Mouse (Mus musculus) spleen, adult 2 months (tissue): ENCODE data around the gene Bcl3.
A peak's percentile ranks its signal among the peaks of the same experiment; 100 is the strongest.

Source experiments
- CTCF ChIP-seq: fragments of 200-500 bp; IDR thresholded peaks from 2 replicates; pipeline ENCODE4 v1.5.1; 2011; ENCODE audit warnings: mild to moderate bottlenecking, inconsistent platforms; ENCODE audit not compliant: insufficient read depth, insufficient read length, insufficient replicate concordance; ENCODE audit errors: extremely low read depth
- POLR2A ChIP-seq: fragments of 200-500 bp; IDR thresholded peaks from 2 replicates; pipeline ENCODE4 v1.6.1; 2011; ENCODE audit warnings: low read depth, low read length, inconsistent platforms

DNA sequence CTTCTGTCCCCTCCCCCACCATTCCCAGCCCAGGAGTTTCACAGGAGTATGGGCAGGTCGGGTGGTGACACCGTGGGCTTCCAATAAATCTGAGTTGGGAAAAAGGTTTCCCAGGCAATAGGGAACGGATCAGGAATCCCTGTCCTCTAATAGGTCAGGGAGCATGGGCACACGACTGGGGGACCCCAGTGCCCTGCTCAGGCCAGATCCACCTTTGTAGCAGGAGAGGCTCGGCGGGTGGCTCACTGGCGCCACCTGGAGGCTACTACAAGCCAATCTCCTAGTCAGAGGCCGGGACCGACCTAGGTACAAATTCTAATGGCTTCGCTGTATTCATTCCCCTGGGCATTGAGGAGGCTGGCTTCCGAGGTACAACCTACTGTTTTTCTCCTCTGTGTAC lies 21.0 kb upstream of the Bcl3 start:
- TF ChIP-seq POLR2A (no peak), CTCF (peak; percentile 86)
